Mouse (Mus musculus) limb, embryonic 13.5 days (tissue): ENCODE results near the gene Psmd8. TPM values are rescaled to one million over a fixed set of nuclear protein-coding genes. Genes with fewer than 3 reads are reported as not detected.
"Not testable (repeated sequence)": the region's sequence is repeated elsewhere in the genome, so short reads cannot be mapped to it uniquely, and the experiment has no call there.

Experiments
- ATAC-seq: fragments of 200-750 bp; cut with Nextera tagmentation; 2 replicates; pipeline ENCODE4 v1.8.0; 2017; ENCODE audit warnings: low read depth, moderate number of reproducible peaks, moderate TSS enrichment; ENCODE audit not compliant: low FRiP score
- H3K27ac ChIP-seq: fragments of 300-500 bp; sonication (generic); 2 replicates; pipeline ENCODE4 v1.5.1; 2015; ENCODE audit warnings: inconsistent platforms, mild to moderate bottlenecking, moderate library complexity
- H3K27me3 ChIP-seq: fragments of 300-500 bp; sonication (generic); 2 replicates; pipeline ENCODE4 v1.6.1; 2015; ENCODE audit warnings: mild to moderate bottlenecking, inconsistent platforms
- H3K36me3 ChIP-seq: fragments of 300-500 bp; sonication (generic); 2 replicates; pipeline ENCODE4 v1.6.1; 2015; ENCODE audit warnings: inconsistent platforms, mild to moderate bottlenecking, moderate library complexity
- H3K4me1 ChIP-seq: fragments of 300-500 bp; sonication (generic); 2 replicates; pipeline ENCODE4 v1.6.1; 2015; ENCODE audit warnings: inconsistent platforms
- H3K4me2 ChIP-seq: fragments of 300-500 bp; sonication (generic); replicated peaks from 2 replicates; pipeline ENCODE4 v1.6.1; 2015; ENCODE audit warnings: inconsistent platforms, mild to moderate bottlenecking, moderate library complexity
- H3K4me3 ChIP-seq: fragments of 300-500 bp; sonication (generic); 2 replicates; pipeline ENCODE4 v1.5.1; 2015; ENCODE audit warnings: moderate library complexity, mild to moderate bottlenecking, inconsistent platforms
- H3K9ac ChIP-seq: fragments of 300-500 bp; sonication (generic); 2 replicates; pipeline ENCODE4 v1.6.1; 2015; ENCODE audit warnings: mild to moderate bottlenecking, inconsistent platforms
- H3K9me3 ChIP-seq: fragments of 300-500 bp; sonication (generic); 2 replicates; pipeline ENCODE4 v1.6.1; 2016; ENCODE audit warnings: inconsistent platforms
- WGBS: fragments of 180-500 bp; shearing (Covaris S2); methylation state at CpG from one replicate; pipeline ENCODE4 v1.1.7; 2015; 5-methylcytosine and 5-hydroxymethylcytosine counted together
- polyA plus RNA-seq: library from polyadenylated mRNA; unstranded; fragments of >200 nt; fragmentation: Nextera tagmentation; extraction: Ambion mirVana; gene quantifications from 2 replicates; pipeline ENCODE4 v1.2.1, GENCODE M21; 2015

The Psmd8 gene
- polyA plus RNA-seq, 1 experiment from 2014 or later, result 270 TPM

DNA sequence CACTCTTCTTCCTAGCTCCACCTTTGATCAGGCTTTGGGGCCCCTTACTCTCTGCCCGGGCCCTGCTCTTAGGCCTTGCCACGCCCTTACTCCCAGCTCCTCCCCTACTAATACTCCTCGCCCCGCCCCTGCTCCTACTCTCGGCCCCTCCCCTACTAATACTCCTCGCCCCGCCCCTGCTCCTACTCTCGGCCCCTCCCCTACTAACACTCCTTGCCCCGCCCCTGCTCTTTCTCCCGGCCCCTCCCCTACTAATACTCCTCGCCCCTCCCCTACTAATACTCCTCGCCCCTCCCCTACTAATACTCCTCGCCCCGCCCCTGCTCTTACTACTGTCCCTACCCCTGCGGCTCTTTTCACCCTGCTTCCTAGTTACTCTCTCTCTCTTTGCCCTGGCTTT lies 30.5 kb upstream of the Psmd8 start:
- peaks cover 16% of the 10 kb centered on the region for H3K27me3 ChIP-seq
- not testable (repeated sequence) for H3K36me3 ChIP-seq, H3K27ac ChIP-seq, H3K9me3 ChIP-seq, H3K4me1 ChIP-seq, H3K9ac ChIP-seq
- peak; percentile 34; the same call in 1 of the 2 replicates for ATAC-seq
- WGBS, result 29% methylated on average over 14 of the region's 15 CpGs
- H3K4me2 ChIP-seq, result peak overlapping the region; percentile 59
- peak overlapping the region; percentile 41 for H3K4me3 ChIP-seq

- no peak overlapping the region for H3K4me2 ChIP-seq
- ATAC-seq, result no peak
- H3K27me3 ChIP-seq, result no peaks in the 10 kb centered on the region
- no peak overlapping the region for H3K4me3 ChIP-seq
- WGBS, result 78% methylated on average over 6 of the region's 6 CpGs
- no peak overlapping the region for H3K9ac ChIP-seq
- no peaks in the 10 kb centered on the region for H3K9me3 ChIP-seq
- no peaks in the 10 kb centered on the region for H3K4me1 ChIP-seq
- no peaks in the 10 kb centered on the region for H3K36me3 ChIP-seq
- no peak overlapping the region for H3K27ac ChIP-seq
Observed at GRCm38 (mm10) chr7:29202577-29202976, 22.1 kb upstream of the Psmd8 start.

- H3K9me3 ChIP-seq, H3K36me3 ChIP-seq, H3K27me3 ChIP-seq, H3K4me3 ChIP-seq, H3K4me1 ChIP-seq, ATAC-seq, H3K27ac ChIP-seq, H3K4me2 ChIP-seq, H3K9ac ChIP-seq: not testable (repeated sequence)
- WGBS, result 88% methylated on average over 1 of the region's 1 CpGs
Observed at GRCm38 (mm10) chr7:29194230-29194629, 13.7 kb upstream of the Psmd8 start.

DNA sequence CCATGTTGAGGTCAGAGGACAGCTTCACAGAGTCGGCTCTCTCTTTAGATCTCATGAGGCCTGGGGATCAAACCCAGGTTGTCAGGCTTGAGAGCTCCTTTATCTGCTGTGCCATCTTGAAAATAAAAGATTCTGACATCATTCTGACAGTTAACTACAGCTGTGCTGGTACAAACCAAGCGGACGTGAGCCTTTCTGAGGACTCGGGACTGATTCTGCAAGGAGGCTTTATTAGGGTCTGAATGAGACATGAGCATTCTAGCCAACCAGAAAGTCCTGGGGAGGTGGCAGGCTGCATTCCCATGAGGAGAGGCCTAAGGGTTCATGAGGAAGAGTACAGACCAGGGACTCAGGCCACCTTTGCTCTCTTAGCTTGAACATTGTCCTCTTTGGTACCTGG lies 822 bp upstream of the Psmd8 start:
- H3K4me1 ChIP-seq, result peaks cover 16% of the 10 kb centered on the region
- not testable (repeated sequence) for H3K27me3 ChIP-seq

DNA sequence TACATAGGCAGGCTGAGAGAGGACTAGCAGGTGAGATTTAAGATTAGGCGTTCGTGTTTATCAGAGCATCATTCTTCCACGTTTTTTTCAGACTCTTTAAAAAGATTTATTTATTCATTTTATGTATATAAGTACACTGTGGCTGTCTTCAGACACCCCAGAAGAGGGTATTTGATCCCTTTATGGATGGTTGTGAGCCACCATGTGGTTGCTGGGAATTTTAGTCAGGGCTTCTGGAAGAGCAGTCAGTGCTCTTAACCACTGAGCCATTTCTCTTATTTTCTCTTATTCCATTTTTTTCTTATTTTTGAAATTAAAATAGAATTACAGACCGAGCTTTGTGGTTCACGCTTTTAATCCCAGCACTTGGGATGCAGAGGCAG lies 344 bp upstream of the Psmd8 start:
- Histone ChIP-seq H3K9me3 (no peaks in the 10 kb centered on the region), H3K27ac (no peak overlapping the region; the same call in 1 of the 2 replicates), H3K36me3 (peaks cover 21% of the 10 kb centered on the region), H3K27me3 (no peaks in the 10 kb centered on the region), H3K4me2 (peak overlapping the region; percentile 82), H3K4me3 (peak overlapping the region; percentile 84), H3K9ac (no peak overlapping the region), H3K4me1 (peaks cover 16% of the 10 kb centered on the region)
- 41% methylated on average over 5 of the region's 5 CpGs for WGBS
- ATAC-seq, result no peak; the same call in none of the 2 replicates

More for the DNA sequence above, 822 bp upstream of the Psmd8 start:
- H3K4me2 ChIP-seq, H3K9ac ChIP-seq, H3K27ac ChIP-seq, ATAC-seq, H3K9me3 ChIP-seq, H3K4me3 ChIP-seq: not testable (repeated sequence)
- WGBS, result 96% methylated on average over 4 of the region's 4 CpGs
- peaks cover 17% of the 10 kb centered on the region for H3K36me3 ChIP-seq

GRCm38 (mm10) chr7:29179323-29179722 lies 1.2 kb downstream of the Psmd8 start:
- WGBS, result 56% methylated on average over 7 of the region's 7 CpGs
- ATAC-seq, result no peak
- H3K36me3 ChIP-seq, result peaks cover 37% of the 10 kb centered on the region
- peak overlapping the region; percentile 88 for H3K9ac ChIP-seq
- peak overlapping the region; percentile 84 for H3K4me3 ChIP-seq
- H3K4me2 ChIP-seq, result peak overlapping the region; percentile 82
- peaks cover 12% of the 10 kb centered on the region for H3K27me3 ChIP-seq
- peaks cover 16% of the 10 kb centered on the region for H3K4me1 ChIP-seq
- H3K9me3 ChIP-seq, result no peaks in the 10 kb centered on the region
- H3K27ac ChIP-seq, result no peak overlapping the region

- WGBS, result 93% methylated on average over 4 of the region's 4 CpGs
- Histone ChIP-seq H3K27ac (no peak overlapping the region), H3K9me3 (no peaks in the 10 kb centered on the region), H3K27me3 (peaks cover 24% of the 10 kb centered on the region), H3K36me3 (peaks cover 49% of the 10 kb centered on the region), H3K4me1 (peaks cover 16% of the 10 kb centered on the region), H3K9ac (no peak overlapping the region), H3K4me3 (peak overlapping the region; percentile 84; the same call in 1 of the 2 replicates), H3K4me2 (0 out of 2 replicates have a peak overlapping the region, but pooled peaks have one; percentile 82)
- no peak for ATAC-seq
Observed at GRCm38 (mm10) chr7:29178106-29178505, 2.4 kb downstream of the Psmd8 start.

GRCm38 (mm10) chr7:29172390-29173016 lies 8.0 kb downstream of the Psmd8 start:
- peaks cover 47% of the 10 kb centered on the region for H3K36me3 ChIP-seq
- H3K4me1 ChIP-seq, result peaks cover 41% of the 10 kb centered on the region

DNA sequence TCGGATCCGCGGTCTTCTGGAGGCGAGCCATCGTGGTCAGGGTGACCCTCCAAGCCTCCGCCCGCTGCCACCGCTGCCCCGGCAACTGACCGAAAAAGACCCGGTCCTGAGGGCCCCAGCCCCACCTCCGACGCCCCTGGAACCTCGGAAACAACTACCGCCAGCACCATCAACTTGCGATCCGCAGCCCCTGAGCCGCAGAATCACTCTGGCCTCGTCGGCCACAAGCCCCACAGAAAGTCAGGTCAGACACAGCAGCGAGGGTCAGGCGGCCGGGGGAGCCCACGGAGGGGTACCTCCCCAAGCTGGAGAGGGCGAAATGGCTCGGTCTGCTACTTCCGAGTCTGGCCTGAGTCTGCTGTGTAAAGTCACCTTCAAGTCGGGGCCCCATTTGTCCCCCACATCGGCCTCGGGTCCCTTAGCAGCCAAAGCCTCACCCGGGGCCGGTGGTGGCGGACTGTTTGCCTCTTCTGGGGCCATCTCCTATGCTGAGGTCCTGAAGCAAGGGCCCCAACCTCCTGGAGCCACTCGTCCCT lies 8.9 kb downstream of the Psmd8 start:
- Histone ChIP-seq H3K27ac (no peak overlapping the region), H3K27me3 (peaks cover 62% of the 10 kb centered on the region)

More at GRCm38 (mm10) chr7:29172390-29173016, 8.0 kb downstream of the Psmd8 start:
- ATAC-seq, result no peak
- WGBS, result 40% methylated on average over 31 of the region's 32 CpGs
- H3K27ac ChIP-seq, result no peak overlapping the region
- H3K27me3 ChIP-seq, result peaks cover 57% of the 10 kb centered on the region
- H3K4me2 ChIP-seq, result peak overlapping the region; percentile 9; the same call in 1 of the 2 replicates
- H3K9ac ChIP-seq, result no peak overlapping the region
- H3K9me3 ChIP-seq, result no peaks in the 10 kb centered on the region
- peak overlapping the region; percentile 74; the same call in 1 of the 2 replicates for H3K4me3 ChIP-seq

DNA sequence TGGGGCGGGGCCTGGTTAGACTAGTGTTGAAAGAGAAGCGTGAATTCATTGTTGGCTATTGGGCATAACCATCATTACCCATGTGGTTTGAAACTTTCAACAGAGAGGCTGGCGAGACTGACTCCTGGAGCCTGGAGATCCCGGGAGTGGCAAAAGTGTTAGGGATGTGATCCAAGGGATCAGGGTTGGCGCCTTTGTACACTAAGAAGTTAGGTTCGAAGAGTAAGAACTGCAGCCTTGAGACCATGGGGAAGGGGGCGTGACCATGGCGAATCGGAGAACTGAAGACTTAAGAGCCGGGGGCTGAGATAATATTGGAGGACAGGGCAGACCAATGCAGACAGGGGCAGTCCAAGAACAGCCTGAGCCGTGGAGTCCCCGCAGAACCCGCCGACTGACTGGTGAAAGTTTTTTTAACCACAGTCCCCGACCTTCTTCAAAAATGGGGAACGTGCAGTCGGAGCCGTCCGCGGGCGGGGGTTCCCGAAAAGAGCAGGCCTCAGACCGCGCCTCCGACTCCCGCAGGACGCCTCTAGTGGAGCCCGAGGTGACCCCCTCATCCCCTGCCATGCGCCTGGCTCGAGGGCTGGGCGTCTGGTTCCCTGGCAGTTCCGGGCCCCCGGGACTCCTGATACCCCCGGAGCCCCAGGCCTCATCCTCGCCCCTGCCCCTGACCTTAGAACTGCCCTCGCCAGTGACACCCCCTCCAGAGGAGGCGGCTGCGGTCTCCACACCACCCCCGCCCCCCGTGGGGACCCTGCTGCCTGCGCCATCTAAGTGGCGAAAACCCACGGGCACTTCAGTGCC lies 9.5 kb downstream of the Psmd8 start:
- peaks cover 41% of the 10 kb centered on the region for H3K4me1 ChIP-seq
- peak overlapping the region; percentile 59 for H3K9ac ChIP-seq
- H3K4me2 ChIP-seq, result peak overlapping the region; percentile 86
- H3K36me3 ChIP-seq, result peaks cover 35% of the 10 kb centered on the region
- no peak overlapping the region for H3K27ac ChIP-seq
- peak overlapping the region; percentile 74 for H3K4me3 ChIP-seq
- H3K27me3 ChIP-seq, result peaks cover 62% of the 10 kb centered on the region
- H3K9me3 ChIP-seq, result no peaks in the 10 kb centered on the region
- ATAC-seq, result no peak
- WGBS, result 3% methylated on average over 43 of the region's 43 CpGs

More for the DNA sequence above, 8.9 kb downstream of the Psmd8 start:
- Histone ChIP-seq H3K9ac (peak overlapping the region; percentile 59), H3K4me3 (peak overlapping the region; percentile 74), H3K36me3 (peaks cover 42% of the 10 kb centered on the region), H3K4me2 (peak overlapping the region; percentile 86), H3K9me3 (no peaks in the 10 kb centered on the region), H3K4me1 (peaks cover 41% of the 10 kb centered on the region)
- no peak for ATAC-seq
- WGBS, result 5% methylated on average over 34 of the region's 34 CpGs

DNA sequence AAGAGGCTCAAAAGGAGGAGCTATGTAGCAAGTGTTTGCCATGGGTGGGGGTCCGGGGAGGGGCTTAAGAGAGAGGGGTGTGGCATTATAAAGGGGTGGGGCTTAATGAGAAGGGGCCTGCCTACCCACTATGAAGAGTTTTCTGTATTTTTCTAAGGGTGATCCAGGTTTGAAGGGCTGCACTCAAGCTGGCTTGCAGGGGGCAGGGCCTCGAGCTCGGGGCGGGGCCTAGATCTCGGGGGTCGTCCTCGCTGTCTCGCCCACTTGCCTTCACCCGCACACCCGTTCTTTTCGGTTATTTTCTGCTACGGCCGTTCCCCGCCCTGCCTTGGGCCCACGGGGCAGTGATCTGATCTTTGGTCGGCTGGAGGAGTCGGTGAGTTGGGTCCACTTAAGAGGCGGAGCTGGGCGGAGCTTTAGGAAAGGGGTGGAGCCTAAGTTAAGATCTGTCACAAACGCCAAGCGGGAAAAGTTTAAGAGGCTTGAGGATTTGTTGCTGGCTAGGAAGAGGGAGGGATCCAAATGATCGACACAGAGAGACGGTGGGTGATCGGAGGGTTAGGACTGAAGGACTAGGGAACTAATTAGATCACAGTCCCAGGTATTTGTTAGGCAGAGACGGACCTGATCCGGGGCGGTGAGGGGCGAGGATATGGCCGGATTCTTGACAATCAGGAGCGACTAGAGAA lies 10.3 kb downstream of the Psmd8 start, which contains the start of the genes Ggn and Spred3:
Ggn (plus strand) TSS at position 145 of the 689 bp plus-strand sequence.
Spred3 (minus strand) TSS at position 346 of the 689 bp plus-strand sequence.
- Histone ChIP-seq H3K36me3 (peaks cover 27% of the 10 kb centered on the region), H3K27me3 (peaks cover 59% of the 10 kb centered on the region), H3K27ac (peak within 1 kb of the TSS; percentile 39; the same call in 1 of the 2 replicates), H3K9me3 (no peaks in the 10 kb centered on the region), H3K4me1 (peaks cover 41% of the 10 kb centered on the region), H3K4me2 (peak within 1 kb of the TSS; percentile 86), H3K9ac (peak within 1 kb of the TSS; percentile 71), H3K4me3 (peak within 1 kb of the TSS; percentile 74)
- WGBS, result under 1% methylated on average over 30 of the region's 30 CpGs
- ATAC-seq, result peak; percentile 69
